Mouse (Mus musculus) ovary, postnatal 36 days (tissue): ENCODE measurements around the gene Dhdds.
"Not testable (repeated sequence)": the region's sequence is repeated elsewhere in the genome, so short reads cannot be mapped to it uniquely, and the experiment has no call there.

ENCODE experiments used
- DNase-seq: peaks from one replicate; pipeline ENCODE4 v3.0.0; 2022; ENCODE audit warnings: low spot score, mixed read lengths

Dhdds gene

DNA sequence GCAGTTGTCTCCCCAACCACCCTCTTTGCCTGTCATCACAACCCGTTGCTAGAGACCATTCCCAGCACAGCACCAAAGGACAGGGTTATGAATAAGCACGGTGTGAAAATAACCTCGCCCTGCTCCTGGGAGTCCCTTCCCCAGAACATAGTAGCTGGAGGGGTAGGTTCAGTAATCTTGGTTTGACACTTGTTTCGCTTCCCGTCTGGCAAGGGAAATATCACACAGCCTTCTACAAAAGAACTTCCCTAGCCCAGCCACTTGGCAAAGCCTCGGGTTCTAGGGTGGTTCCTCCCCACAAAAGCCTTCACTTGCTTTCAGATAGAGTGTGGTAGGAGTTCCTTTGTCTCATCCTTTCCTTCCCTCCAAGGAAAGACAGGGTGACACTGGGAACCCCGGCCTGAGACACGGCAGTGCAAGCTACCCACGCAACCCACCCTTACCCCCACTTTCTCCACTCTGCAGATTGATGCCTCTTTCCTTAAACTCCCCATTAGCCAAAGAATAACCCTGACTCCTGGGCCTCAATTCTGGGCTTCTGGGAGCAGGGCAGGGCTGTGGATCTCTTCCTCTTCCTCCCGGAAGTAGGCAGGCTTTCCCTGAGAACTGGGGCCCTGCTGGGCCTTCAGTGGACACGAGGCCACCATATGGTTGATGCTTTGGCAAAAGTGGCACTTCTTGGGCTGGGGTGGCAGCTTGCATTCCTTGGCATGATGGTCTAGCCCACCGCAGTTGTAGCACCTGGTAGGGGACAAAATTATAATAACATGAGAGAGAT lies 5.1 kb upstream of the Dhdds start:
- no peak for DNase-seq

DNA sequence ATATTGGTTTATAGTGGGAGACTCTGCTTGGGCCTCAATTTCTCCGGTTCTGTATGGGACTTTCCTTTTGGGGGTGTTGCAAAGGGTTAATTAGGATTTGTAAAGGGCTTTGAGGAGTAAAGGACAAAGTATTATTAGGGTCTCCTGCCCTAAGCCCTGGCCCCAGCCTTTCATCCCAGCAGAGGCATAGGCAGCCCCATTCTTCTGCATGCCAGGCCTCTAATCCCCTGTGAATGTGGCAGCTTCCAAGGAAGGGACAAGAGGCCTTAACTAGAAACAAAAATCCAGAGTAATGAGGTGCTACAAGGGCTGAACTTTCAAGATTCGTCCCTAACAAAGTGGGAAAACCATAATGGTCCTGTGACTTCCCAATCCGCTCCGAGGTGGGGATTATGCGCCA lies 2.2 kb upstream of the Dhdds start:
- DNase-seq: no peak

DNA sequence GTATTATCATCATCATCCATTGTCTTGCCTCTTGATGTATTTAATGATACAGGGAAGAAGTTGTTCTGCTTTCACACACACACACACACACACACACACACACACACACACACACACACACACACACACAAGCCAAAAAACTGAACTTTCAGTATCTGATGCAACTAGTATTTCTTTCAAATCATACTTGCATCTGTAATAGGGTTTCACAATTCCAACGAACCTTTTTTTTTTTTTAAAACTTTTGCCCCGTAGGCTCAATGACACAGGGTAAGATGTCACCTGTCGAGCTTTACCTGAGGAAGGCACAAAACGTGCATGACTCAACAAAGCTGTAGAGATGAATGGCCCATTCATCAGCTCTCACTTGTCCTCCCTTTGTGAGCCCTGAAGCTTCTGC lies 1.5 kb upstream of the Dhdds start:
- no peak for DNase-seq

DNA sequence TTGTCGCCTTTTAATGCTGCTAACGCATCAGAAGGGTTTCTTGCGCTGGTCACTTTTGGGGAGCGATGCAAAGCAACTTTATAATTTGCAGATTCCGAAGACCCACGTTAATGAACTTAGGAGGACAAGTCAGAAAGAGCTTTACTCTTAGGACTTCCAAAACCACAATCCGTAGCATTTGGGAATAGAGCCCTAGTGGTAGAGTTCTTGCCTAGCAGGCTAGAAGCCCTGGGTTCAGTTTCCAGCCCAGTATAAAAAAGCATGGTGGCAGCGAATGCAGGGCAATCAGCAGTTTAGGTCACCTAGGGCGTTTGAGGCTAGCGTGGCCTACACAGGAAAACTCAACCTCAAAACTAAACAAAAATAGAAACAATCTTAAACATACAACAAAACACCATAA lies 992 bp upstream of the Dhdds start:
- no peak for DNase-seq

DNA sequence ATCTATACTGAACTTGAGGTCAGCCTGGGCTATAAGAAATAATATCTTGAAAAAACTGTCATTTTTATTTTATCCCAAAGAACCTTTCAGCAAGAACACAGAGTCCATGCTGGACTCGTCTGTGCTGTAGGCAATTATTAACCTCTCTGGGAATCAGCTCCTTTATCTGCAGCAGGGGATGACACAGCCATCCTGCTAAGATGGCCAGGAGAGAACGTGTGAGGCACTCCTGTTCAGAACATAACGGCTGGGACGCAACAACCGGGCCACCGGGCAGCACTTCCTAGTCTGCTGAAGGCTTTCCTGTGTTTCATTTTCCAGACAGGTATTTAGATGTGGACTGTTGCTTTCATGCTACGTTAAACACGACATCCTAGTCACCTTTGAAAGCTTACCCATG lies 6.0 kb downstream of the Dhdds start:
- no peak for DNase-seq

DNA sequence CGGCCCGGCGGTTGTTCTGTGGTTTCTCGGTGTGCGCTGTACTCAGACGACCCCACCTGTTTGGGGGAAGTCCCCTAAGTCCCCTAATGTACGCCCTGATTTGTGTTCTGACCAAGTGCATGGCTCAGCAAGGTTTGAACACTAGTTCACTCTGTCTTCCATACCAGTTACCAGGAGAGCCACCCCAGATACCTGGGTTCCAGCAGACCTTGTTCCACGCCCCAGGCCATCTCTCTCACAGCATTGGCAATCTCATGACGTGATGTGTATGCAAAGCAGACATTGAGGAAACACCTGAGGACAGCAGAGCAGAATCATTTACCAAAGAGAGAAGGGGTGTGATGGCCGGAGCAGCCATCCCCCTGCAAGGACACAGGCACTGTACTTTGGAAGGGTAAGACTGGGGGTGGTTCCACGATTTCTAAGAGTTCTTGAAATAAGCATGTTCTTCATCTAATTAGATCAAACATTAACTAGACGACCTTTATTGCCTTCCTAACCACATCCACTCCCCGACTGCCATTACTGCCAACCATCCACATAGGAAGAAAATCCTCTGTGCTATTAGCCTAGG lies 9.5 kb downstream of the Dhdds start:
- DNase-seq: no peak

DNA sequence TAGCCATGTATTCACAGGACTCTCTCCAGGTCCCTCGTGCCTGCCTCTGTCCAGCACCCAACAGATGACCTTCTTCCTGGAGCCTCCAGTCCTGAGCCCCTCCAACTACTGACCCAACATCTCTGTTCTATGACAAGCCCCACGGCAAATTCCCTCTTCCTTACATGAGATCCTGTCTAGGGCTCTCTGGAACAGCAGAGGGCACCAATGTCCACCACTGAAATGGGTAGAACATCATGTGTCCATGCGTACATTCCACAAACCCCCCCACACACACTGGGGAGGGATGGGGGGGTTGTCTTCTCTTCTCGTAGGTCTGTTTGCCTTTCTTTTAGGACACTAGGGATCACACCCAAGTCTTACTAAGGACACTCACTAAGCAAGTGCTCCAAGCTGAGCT lies 10.7 kb downstream of the Dhdds start:
- DNase-seq: no peak

DNA sequence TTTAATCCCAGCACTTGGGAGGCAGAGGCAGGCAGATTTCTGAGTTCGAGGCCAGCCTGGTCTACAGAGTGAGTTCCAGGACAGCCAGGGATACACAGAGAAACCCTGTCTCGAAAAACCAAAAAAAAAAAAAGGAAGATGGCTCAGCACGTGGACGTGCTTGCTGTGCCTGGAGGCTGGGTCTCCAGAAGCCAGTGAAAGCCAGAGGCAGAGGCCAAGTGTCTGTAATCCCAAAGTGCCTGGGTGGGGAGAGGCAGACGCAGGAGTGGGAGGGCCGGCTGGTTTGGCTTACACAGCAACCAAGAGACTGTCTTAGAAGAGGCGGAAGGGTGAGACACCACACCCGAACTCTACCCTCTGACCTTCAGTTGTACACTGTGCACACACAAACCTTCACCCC lies 12.4 kb downstream of the Dhdds start:
- DNase-seq: not testable (repeated sequence)

DNA sequence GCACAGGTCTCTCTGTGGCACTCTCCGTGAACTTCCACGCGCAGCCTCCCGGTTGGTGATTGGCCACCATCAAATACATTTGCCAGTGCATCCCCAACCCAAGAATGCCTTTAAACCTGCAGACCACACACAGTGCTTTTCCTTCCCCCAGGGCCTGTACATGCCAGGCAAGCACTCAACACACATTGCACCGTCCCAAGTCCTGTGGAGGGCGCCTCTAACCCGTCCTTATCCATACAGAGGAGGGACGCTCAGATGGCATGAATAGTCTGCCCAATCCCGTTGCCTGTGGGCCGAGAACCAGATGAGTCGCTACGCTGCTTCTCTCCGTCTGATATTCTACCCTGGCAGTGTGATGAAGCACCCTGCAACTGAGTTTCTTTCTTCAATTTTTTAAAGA lies 17.8 kb downstream of the Dhdds start:
- DNase-seq: no peak

DNA sequence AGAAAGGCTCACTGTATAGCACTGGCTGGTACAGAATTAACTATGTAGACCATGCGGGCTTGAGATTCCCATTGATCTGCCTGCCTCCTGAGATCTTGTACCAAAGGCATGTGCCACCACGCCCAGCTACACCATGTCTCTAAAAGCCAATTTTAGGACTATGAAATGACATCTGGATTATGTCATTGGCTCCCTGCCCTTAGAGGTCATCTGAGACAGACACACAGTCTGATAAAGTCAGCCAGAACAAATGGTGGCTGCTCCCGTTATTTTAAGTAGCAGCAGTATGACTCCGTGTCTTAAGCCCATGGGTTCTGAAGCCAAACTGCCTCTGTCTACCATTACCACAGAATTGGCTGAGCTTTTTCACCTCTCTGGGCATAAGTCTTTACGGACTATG lies 20.2 kb downstream of the Dhdds start:
- DNase-seq: no peak

DNA sequence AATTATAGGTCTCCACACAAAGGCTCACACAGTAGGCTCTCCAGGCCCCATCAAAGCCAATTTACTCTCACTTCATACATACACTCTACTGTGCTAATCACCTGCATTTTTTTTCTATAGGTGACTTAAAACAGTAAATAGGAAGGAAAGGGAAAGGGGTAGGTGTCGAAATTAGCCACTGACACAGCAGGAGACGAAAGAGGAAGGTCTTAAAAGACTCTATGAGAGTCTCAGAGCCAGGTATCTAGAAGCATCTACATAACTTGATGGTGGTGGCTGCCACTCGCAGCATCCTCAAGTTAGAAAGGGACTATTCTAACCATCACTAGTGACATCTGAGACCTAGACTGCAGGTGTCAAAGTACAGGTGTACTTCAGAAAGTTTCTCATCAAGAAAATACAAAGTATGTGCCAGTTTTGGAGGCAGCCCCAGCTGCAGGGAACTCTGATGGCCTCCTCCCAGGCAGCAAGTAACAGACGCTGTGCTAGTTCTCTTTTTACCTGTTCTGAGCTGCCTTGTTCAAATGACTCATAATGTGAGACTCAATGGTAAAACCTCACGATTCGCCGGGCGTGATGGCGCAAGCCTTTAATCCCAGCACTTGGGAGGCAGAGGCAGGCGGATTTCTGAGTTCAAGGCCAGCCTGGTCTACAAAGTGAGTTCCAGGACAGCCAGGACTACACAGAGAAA lies 22.6 kb downstream of the Dhdds start:
- DNase-seq: no peak

DNA sequence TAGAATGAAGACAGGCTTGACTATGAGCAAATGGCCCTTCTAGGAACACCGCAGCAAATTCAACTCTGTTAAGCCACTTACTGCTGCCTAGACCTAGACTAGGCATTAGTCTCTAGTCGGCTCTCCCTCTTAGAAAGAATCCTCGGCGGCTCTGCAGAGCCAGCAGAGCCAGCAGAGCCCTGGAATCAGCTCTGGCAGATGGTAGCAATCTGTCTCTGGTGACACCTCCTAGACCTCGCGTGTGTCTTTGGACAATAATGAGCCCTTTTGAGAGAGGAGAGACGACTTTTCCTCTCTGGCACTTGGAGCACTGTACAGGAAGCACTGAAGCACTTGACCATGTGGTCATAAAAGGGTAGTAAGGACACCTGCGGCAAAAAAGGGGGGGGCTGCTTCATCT lies 29.0 kb downstream of the Dhdds start:
- DNase-seq: no peak

DNA sequence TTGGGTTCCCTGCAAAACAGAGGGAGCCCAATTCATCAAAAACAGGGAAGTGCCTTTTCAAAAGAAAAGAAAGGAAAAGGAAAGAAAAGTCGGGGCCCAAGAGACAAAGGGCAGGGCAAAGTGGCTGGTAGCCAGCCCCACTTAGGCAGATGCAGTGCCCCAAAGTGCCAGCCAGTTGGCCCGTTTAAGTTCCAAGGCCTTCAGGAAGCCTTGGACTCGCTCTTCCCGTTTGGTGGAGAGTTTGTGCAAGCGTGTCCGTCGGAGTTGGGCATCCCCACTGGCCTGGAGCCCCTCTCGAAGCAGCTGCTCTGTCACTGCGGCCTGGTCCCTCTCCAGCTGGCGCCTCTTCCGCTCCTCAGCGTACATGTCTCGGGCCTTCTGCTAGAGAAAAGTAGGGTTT lies 29.8 kb downstream of the Dhdds start:
- peak; percentile 11 for DNase-seq

DNA sequence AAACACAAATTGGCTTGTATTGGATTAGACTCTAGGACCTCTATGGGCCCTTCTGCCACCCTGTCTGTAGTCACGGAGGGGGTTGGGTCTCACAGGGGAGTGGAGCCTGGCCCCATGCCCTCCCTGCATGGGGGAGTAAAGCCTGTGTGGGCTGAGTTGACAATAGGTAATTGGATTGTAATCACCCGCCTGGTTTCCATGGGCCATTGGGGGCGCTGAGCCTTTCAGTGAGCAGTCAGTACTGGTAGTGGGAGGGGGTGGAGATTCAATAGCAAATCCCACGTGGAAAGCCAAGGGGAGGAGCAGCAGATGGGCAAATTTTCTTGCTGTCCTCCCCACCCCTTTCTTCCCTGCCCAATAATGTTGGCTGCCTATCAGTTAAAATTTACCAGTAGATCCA lies 30.5 kb downstream of the Dhdds start:
- peak; percentile 16 for DNase-seq

DNA sequence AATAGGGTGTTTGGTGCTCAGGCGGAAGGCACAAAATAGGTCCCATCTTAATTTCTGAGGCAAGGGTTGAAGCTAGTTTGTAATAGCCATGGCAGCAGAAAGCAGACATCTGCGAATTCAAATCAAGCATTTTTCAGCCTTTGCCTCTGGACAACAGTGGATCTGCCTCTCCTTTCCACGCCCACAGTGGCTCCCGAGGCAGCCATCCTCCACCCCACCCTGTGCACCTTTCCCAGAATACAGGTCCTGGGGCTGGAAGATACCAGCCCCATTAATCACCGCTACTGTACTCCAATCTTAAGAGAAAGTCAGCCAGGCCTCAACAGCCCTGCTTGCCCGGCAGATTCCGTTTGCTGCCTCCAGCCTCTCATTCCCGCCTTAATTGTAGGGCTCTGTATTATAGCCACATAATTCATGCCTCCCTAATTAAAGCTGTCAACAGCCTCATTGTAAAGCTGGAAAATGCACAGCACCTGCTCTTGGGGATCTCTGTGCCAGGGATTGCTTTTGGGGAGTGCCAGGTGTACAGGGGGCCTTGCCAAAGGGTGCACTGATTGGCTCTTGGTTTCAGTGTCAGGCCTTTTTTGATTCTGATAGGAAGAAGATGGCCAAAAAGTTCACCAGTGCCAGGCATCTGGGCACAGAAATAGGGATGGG lies 31.5 kb downstream of the Dhdds start:
- no peak for DNase-seq

DNA sequence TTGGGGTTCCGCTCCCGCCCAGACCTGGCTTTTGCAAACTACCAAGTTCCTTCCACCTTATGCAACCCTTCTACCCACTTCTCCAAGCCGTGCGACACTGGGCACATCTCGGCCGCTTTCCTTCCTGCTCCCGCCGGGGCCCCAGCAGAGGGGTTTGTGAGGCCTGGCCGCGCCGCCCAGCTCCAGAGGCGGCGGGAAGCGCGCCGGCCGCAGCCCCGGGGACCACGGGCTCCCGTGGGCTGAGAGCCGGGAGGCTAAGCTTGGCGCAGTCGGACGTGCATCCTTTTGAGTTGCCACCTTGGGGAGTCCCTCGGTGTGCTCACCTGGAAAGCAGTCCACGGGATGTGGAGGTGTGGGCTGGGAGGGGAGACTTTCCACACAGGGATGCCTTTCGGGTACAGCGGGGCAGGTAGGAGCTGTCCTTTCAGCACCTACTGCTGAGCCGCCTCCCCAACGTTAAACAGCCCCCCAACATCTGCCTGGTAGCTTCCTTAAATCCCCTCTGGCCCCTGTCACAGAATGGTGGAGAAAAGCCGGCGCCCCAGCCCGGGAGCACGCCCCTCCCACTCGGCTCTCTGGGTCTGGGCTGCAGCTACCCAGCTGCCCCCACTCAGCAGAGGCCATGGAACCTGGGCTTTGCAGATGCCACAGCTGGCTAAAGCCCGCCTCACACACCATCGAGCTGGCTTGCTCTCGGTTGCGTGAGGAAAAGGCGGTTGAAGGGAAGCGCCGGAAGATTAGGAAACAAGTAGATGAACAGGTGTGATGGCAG lies 32.4 kb downstream of the Dhdds start, which contains the start of gene Hmgn2:
TSS of gene Hmgn2 (minus strand) at position 501 of the 772 bp plus-strand sequence.
- peak; percentile 52 for DNase-seq

DNA sequence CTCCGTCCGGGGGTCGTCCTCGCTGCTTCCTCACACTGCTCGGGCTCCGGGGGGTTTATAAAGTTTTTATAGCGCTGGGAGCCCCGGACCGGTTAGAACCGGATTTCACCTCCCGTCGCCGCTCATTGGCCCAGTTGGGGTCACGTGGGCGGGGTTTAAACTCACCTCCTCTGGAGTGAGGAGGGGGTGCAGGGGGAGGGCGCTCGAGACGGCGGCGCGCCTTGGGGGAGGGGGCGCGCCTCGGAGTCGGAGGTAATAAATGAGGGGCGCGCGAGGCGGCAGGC lies 32.9 kb downstream of the Dhdds start:
- peak; percentile 89 for DNase-seq

DNA sequence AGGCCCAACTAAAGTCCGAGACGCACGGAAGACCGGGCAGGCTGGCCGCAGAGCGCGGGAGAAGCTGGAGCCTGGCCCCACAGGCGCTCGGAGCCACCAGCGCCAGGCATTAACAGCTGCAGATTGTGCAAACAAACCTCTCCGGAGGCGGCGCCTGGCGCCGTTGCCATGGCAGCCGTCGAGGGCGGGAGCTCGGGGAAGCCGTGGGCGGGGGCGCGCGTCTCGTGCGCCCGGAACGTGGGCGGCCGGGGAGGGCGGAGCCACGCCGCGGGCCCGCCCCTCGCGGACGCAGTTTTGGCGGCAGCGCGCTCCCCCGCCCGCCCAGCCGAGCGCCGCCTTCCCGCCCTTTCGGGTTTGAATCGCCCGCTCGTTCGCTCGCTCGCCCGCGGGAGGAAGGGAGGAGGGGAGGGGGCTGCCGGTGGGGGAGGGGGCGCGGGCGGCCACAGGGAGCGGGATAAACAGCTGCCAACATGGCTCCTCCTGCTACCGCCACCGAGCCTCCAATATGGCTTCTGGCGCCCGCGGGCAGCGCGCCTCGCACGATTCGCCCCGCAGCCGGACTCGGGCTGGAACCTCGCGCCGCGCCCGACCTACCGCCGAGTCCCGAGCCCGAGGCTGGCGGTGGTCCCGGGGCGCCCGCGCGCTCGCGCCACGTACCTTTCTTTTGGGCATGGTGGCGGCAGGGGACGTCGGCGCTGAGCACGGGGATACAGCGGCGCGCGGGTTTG lies 33.4 kb downstream of the Dhdds start:
- peak; percentile 99 for DNase-seq

DNA sequence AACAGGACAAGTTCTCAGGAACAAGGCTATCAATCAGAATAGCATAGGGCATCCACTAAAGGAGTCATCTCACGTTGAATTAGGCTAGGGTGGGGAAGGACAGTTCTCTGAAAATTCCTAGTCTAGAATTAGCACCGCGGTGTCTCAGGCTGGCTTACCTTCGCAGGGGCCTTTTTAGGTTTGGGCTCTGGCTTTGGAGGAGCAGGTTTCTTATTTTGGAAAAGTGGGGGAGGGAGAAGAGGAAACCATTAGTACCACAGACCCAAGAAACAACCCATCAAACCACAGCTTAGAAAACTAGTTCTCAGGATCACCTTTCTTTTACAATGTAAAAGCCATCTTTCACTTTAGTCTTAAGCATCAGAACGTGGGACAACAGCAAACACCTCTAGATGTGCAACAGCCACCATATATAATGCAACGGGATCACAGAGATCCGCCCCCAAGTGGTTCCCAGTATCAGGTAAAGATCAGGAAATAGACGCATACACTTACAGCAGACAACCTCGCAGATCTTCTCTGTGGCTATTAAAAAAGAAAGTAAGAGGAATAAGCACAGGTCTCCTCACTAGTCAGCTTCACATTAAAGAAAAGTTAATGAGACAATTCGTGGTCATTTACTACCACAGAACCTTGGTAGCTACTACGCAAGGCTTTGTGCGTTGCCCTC lies 34.3 kb downstream of the Dhdds start:
- no peak for DNase-seq

DNA sequence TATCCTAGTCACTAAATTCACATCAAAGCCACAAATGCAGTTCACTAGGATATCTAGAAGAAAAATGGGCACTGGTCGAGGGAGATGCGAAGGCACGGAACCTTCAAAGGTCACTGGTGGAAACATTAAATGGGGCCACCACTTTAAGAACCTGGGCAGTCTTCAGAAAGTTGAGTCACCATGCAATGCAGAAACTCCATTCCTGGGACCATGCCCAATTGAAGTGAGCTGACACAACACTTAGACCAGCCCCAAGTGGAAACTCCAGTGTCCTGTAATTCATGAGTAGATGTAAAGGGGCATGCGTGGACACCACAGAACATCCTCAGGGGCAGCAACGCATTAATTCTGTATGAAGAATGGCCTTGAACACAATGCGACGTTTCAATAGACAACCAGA lies 38.2 kb downstream of the Dhdds start:
- DNase-seq: no peak

DNA sequence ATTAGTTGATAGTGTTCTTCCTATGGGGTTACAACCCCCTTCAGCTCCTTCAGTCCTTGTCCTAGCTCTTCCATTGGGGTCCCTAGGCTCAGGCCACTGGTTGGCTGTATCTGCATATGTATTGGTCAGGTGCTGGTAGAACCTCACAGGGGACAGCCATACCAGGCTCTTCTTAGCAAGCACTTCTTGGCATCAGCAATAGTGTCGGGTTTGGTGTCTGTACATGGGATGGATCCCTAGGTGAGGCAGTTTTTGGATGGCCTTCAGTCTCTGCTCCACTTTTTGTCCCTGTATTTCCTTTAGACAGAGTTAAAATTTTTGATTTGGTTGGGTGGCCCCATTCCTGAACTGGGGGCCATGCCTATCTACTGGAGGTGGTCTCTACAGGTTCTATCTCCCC lies 41.8 kb downstream of the Dhdds start:
- DNase-seq: no peak
